Mouse (Mus musculus): ENCODE measurements at regions not wholly inside any gene's neighbourhood (a gene's known extent, or its start where the extent isn't known, plus 50 kb on each side); places are given as distances from the start of the nearest gene placed in this dataset.

- no peak for DNase-seq
Measured at GRCm38 (mm10) chr10:14217284-14217683, 251.4 kb downstream of the Hivep2 start.

DNA sequence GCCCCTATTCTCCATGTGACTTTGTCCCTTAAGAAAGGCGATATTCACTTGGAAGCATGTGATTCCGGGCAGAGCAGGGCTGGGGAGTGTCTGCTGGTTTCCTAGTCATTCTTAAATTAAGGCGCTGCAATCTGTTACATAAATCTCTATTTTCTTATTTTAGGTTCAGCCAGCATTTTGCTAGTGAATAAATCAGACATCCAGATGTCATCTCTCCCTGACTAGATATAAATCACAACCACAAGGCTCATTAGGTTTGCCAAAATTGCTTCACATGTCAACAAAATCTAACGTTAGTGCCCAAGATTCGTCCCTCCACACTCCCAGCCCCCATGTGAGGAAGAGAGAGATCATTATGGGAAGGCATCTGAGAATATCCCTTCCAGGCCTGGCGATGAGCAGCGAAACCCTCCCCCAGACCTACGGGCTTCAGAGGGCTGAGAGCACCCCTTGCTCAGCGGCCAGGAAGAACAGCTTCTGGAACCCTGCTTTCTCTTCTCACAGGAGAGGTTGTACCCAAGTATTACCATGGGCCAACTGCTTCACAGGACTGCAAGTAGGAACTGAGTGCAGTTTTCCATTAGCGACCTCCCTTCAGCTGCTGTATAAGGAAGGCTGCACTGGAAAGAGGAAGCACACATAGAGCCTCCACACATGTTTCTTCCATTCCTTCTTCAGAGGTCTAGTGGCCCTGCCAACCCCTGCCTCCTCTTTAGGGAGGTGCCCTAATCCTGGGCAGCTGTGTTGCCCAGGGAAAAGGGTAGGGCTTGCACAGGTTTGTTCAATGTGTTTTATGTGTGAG is 250.5 kb downstream of the Hivep2 start:
- DNase-seq: no peak

DNA sequence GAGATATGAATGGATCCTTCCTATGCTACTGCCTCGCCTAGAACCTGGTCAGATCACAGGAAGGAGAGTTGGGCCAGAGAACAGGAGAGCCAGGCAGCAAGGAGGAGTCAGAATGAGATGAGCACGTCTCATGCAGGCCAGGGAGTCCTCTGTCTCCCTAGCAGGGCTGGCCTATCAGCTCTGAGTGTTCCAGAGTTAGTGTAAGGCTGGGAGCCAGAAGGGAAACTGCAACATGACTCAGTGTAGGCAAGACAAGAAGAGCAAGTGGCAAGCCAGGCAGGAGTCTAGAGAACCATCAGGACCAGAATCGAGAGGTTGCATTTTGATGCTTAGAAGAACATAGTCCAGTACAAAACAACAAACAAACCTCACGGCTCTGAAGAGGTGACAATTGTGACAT is 249.6 kb downstream of the Hivep2 start:
- no peak for DNase-seq

- no peak for DNase-seq
Measured at GRCm38 (mm10) chr10:14213536-14213935, 247.7 kb downstream of the Hivep2 start.

DNA sequence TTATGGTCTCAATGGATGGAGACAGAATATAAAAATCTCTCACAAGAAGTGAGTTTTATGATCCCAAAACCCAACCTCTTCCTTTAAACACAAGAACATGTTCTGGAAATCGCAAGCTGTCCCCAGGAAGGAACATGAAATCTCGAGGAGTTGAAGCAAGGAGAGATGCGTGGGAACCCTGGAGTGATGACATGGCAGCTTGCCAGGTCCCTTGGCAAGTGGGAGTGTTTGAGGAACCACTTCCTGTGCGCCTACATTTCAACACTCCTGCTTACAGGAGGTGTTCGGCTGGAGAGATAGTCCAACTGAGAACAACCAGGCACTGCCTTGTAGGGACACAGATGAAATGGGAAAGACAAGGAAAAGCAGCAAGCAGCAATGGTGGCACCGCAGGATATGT is 246.1 kb downstream of the Hivep2 start:
- DNase-seq: no peak

DNA sequence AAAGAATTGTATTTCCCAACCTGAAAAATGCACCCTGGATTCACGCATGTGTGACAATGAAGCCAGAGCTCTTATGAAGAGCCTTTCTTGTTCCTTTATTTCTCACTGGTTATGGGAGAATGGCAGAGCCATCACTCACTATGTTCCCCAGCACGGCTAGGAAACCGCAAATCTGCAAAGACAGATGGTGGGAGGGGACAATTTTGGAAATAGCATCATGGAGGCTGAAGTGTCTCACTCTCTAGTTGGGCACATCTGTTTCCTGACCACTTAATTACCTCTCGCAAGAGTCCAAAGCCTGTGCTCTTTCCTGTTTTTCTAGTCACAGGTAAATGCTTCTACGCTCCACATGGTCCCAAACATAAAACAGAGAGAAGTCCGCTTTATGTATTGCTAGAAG is 245.6 kb downstream of the Hivep2 start:
- no peak for DNase-seq

DNA sequence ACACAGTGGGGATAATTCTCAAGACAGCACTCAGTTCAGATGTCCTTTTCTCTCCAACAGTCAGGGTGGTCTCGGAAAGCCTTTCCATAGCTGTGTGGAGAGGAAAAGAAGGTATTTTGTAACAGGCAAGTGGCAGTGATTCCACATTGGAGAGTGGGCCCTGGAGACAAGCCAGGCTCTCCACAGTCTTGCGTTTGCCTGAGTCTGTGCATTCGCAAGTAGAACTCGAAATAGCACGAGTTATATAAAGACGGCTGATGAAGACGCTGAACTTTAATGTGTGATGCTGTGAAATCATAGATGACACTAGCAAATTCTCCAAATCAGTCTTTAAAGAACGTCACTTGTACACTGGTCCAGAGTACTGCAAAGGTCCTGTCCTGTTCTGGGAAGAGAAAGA is 244.6 kb downstream of the Hivep2 start:
- no peak for DNase-seq

DNA sequence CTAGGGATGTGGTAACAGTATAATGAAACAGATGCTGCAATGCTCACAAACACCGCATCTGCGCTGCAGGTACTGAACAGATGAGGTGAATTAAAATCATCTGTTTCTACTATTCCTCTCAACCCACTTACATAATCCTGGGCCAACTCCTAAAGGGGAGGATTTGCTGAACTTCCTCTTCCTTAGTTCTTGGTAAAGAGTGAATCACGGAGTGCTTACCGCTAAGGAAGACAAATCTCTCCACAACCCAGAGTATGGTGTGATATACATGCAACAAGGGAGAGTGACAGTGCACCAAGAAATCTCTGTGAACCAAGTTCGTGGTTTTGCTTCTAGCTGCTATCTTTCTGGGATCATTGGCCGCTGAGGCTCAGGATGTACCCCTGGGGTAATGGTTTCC is 244.2 kb downstream of the Hivep2 start:
- DNase-seq: no peak

- no peak for DNase-seq
Measured at GRCm38 (mm10) chr10:14208206-14208605, 242.3 kb downstream of the Hivep2 start.

DNA sequence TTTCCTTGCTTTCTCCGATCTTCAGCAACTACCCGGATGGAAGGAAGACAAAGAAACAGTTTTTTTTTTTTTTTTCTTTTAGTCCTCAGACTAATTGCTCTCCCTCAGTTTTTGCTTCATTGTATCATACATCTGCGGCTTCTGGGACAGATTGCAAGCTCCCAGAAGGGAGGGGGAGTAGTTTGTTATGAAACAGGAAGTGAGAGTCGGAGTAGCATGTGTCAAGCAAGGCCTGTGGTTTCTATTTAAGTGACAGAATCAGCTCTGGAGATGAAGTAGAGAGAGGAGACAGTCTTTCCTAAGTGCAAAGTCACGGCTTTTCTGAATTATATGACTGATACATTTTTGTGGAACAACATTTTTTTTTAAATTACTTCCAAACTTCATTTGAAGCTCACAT is 241.7 kb downstream of the Hivep2 start:
- DNase-seq: peak; percentile 71 to 77

GRCm38 (mm10) chr10:14207051-14207570 is 241.2 kb downstream of the Hivep2 start:
- DNase-seq: no peak
